9 mouse cellular contexts compared by ENCODE assay signal in the genomic region with DNA sequence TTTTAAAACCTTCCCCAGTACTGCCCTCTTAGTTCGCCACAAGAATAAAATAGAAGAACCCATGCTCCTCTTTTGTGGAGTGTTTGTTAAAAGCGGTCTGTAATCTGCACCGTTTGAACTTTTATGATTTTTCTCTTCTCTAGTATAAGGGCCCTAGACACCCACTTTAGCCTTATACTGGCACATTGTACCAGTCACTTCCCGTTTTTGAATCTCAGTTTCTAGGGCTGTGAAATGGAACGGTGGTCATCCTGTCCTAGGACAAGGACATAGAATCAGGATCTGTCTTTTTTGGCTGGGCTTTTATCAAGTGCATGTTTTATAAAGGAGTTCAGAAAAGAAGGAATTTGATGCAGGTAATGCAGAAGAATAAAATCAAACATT. TPM values are rescaled to one million over a fixed set of nuclear protein-coding genes. Genes with fewer than 3 reads are reported as not detected.
DNase-seq lines count a peak whose midpoint lies in the region; ATAC-seq and TF ChIP-seq lines count a peak whose summit lies in the region.
"Had no signal": no experiment of that assay in that cellular context is flagged by ENCODE, and none has a peak within 500 bp of the region (broad histone marks: within the 10 kb centered on the region; RNA-seq: fewer than 3 reads in every experiment).

No protein-coding gene starts in this region.

- DNase-seq in liver, adult 2 months (ENCODE audit: extremely low read depth, low read depth, low spot score), result no peak
- no peak for DNase-seq in liver
- DNase-seq in embryonic facial prominence, embryonic 14.5 days (ENCODE audit: low spot score), result no peak
- DNase-seq in intestine, embryonic 14.5 days (ENCODE audit: low spot score), result no peak
- no peak for DNase-seq in adrenal gland, postnatal 25 days
- no peak for DNase-seq in c-Kit-positive CD71-positive TER-119-positive erythroid progenitor cells, embryonic 14.5 days (ENCODE audit: low spot score)
- DNase-seq in cerebellum, adult 9-11 months, result no peak

- TF ChIP-seq POLR2A in liver, adult 2 months (IDR thresholded peaks at IDR 0.05; ENCODE audit: extremely low read depth, insufficient read depth, low read length), result no peak
- TF ChIP-seq POLR2A in myocyte (IDR thresholded peaks at IDR 0.05; ENCODE audit: insufficient read length, low read depth), result no peak

- TF ChIP-seq CTCF in liver, adult 2 months (IDR thresholded peaks at IDR 0.05; ENCODE audit: low read depth, low read length), result no peak

- peak overlapping the region; percentile 88 for H3ac ChIP-seq in myocyte (ENCODE audit: control insufficient read depth, insufficient read length)

- peak overlapping the region; percentile 61 for H3K4me2 ChIP-seq in embryonic facial prominence, embryonic 14.5 days (ENCODE audit: low read depth, low read length)
- peak overlapping the region; percentile 57 for H3K4me2 ChIP-seq in intestine, embryonic 14.5 days (ENCODE audit: low read length)
- H3K4me2 ChIP-seq in myocyte (ENCODE audit: low read depth), result peak overlapping the region; percentile 68

- peak overlapping the region; percentile 80 for H3K9ac ChIP-seq in liver, adult 2 months (ENCODE audit: low read depth, low read length)
- peak overlapping the region; percentile 71 for H3K9ac ChIP-seq in embryonic facial prominence, embryonic 14.5 days (ENCODE audit: low read depth, low read length)
- peak overlapping the region; percentile 61 for H3K9ac ChIP-seq in intestine, embryonic 14.5 days (ENCODE audit: low read length)

- peak overlapping the region; percentile 85 for H3K27ac ChIP-seq in liver, adult 2 months (replicated peaks; ENCODE audit: insufficient read depth, low read depth, low read length)
- peak overlapping the region; percentile 92 for H3K27ac ChIP-seq in embryonic facial prominence, embryonic 14.5 days (replicated peaks; ENCODE audit: low read depth, low read length)
- peak overlapping the region; percentile 94 for H3K27ac ChIP-seq in intestine, embryonic 14.5 days (ENCODE audit: low read depth)

- ATAC-seq in embryonic facial prominence, embryonic 14.5 days (ENCODE audit: low read depth), result no peak
- ATAC-seq in intestine, embryonic 14.5 days (replicated peaks; ENCODE audit: low FRiP score, low TSS enrichment, low read depth), result no peak

- WGBS in liver, adult 2 months, result 2% methylated on average over 5 of the region's 5 CpGs
- 14% methylated on average over 5 of the region's 5 CpGs for WGBS in embryonic facial prominence, embryonic 14.5 days
- 15% methylated on average over 5 of the region's 5 CpGs for WGBS in intestine, embryonic 14.5 days

- peaks cover 12% of the 10 kb centered on the region for H3K79me2 ChIP-seq in liver, adult 2 months (ENCODE audit: control insufficient read depth, insufficient read depth, low read length)
- peaks cover 14% of the 10 kb centered on the region for H3K79me2 ChIP-seq in myocyte (ENCODE audit: control insufficient read depth, insufficient read depth)

- peaks cover 31% of the 10 kb centered on the region for H3K4me1 ChIP-seq in liver, adult 2 months (ENCODE audit: control insufficient read depth, insufficient read depth, low read length)
- peaks cover 12% of the 10 kb centered on the region; the same call in 1 of the 2 replicates for H3K4me1 ChIP-seq in embryonic facial prominence, embryonic 14.5 days (ENCODE audit: control insufficient read depth, insufficient read depth, low read length)
- H3K4me1 ChIP-seq in intestine, embryonic 14.5 days (replicated peaks; ENCODE audit: control insufficient read depth, insufficient read depth, low read length), result peaks cover 26% of the 10 kb centered on the region

- peaks cover 10% of the 10 kb centered on the region; the same call in 1 of the 2 replicates for H3K36me3 ChIP-seq in liver, adult 2 months (ENCODE audit: control insufficient read depth, insufficient read depth, low read length)
- peaks cover 16% of the 10 kb centered on the region for H3K36me3 ChIP-seq in embryonic facial prominence, embryonic 14.5 days (ENCODE audit: control insufficient read depth, insufficient read depth, low read length)
- peaks cover 14% of the 10 kb centered on the region for H3K36me3 ChIP-seq in intestine, embryonic 14.5 days (ENCODE audit: control insufficient read depth, insufficient read depth, low read length)
- H3K36me3 ChIP-seq in myocyte (ENCODE audit: control insufficient read depth, insufficient read depth), result no peaks in the 10 kb centered on the region

- peak overlapping the region; percentile 96 for H3K4me3 ChIP-seq in liver, adult 2 months (ENCODE audit: insufficient read depth, low read depth, low read length)
- peak overlapping the region; percentile 63 for H3K4me3 ChIP-seq in embryonic facial prominence, embryonic 14.5 days (ENCODE audit: low read depth, low read length)
- H3K4me3 ChIP-seq in intestine, embryonic 14.5 days (ENCODE audit: low read depth, low read length), result peak overlapping the region; percentile 62
- H3K4me3 ChIP-seq in myocyte, result peak overlapping the region; percentile 46

- H3K9me3 ChIP-seq in embryonic facial prominence, embryonic 14.5 days (ENCODE audit: control insufficient read depth, low read length), result no peaks in the 10 kb centered on the region
- H3K9me3 ChIP-seq in intestine, embryonic 14.5 days (ENCODE audit: control insufficient read depth, low read length), result no peaks in the 10 kb centered on the region

- no peaks in the 10 kb centered on the region for H3K27me3 ChIP-seq in liver, adult 2 months (ENCODE audit: control insufficient read depth, insufficient read depth, low read length)
- no peaks in the 10 kb centered on the region for H3K27me3 ChIP-seq in embryonic facial prominence, embryonic 14.5 days (replicated peaks; ENCODE audit: control insufficient read depth, insufficient read depth, low read length)
- H3K27me3 ChIP-seq in intestine, embryonic 14.5 days (replicated peaks; ENCODE audit: control insufficient read depth, insufficient read depth, low read length), result no peaks in the 10 kb centered on the region
- H3K27me3 ChIP-seq in myocyte (ENCODE audit: control insufficient read depth, insufficient read depth, insufficient read length), result no peaks in the 10 kb centered on the region

TF ChIP-seq in myocyte, 11 proteins besides CTCF, POLR2A, EP300 and RAD21:
- TF ChIP-seq MYOG (IDR thresholded peaks at IDR 0.05; ENCODE audit: control insufficient read depth in 1 of 3, insufficient read depth in 1 of 3, insufficient read length in 2 of 3, low read depth in 2 of 3) (no peak), USF1 (IDR thresholded peaks at IDR 0.05; ENCODE audit: low read depth) (no peak), REST (IDR thresholded peaks at IDR 0.05; ENCODE audit: insufficient read depth, insufficient read length) (no peak), MAX (IDR thresholded peaks at IDR 0.05; ENCODE audit: low read depth) (no peak), POLR2AphosphoS2 (IDR thresholded peaks at IDR 0.05; ENCODE audit: insufficient read length, low read depth) (no peak), E2F4 (IDR thresholded peaks at IDR 0.05; ENCODE audit: insufficient read depth) (no peak), SRF (IDR thresholded peaks at IDR 0.05; ENCODE audit: control insufficient read depth, insufficient read length, low read depth) (no peak), MYOD1 (IDR thresholded peaks at IDR 0.05; ENCODE audit: control insufficient read depth in 1 of 3, insufficient read length in 2 of 3, low read depth in 2 of 3) (no peak), TCF3 (IDR thresholded peaks at IDR 0.05; ENCODE audit: insufficient read length, low read depth) (no peak), CEBPB (IDR thresholded peaks at IDR 0.05; ENCODE audit: insufficient read depth, poor library complexity, severe bottlenecking) (no peak), TCF12 (IDR thresholded peaks at IDR 0.05; ENCODE audit: insufficient read depth, poor library complexity, severe bottlenecking) (no peak)

RNA-seq across cellular contexts. Expression of a gene that starts 0.7 kb away (rescaled TPM):
- 8.4 and 10.5 TPM in 2 replicates for total RNA-seq in liver, adult 2 months (2014; rRNA removed)
- polyA plus RNA-seq in liver, adult 2 months (2012; rRNA removed), result 10.9 and 13.3 TPM in 2 replicates
- polyA plus RNA-seq in embryonic facial prominence, embryonic 14.5 days (2014; fragmentation: Nextera tagmentation; extraction: Ambion mirVana), result 10.3 and 14.2 TPM in 2 replicates
- polyA plus RNA-seq in intestine, embryonic 14.5 days (2014; fragmentation: Nextera tagmentation; extraction: Ambion mirVana), result 19.3 and 20.0 TPM in 2 replicates
- polyA plus RNA-seq in myocyte (2012; fragmentation: generic; extraction: Trizol), result 15.2 TPM
- 21.3 and 32.3 TPM in 2 replicates for total RNA-seq in adrenal gland, postnatal 25 days (2021)

RNA-seq across cellular contexts. Expression of a gene that starts 3.4 kb away (rescaled TPM):
- 3.8 and 5.4 TPM in 2 replicates for total RNA-seq in liver, adult 2 months (2014; rRNA removed)
- 5.5 and 5.6 TPM in 2 replicates for polyA plus RNA-seq in liver, adult 2 months (2012; rRNA removed)
- polyA plus RNA-seq in embryonic facial prominence, embryonic 14.5 days (2014; fragmentation: Nextera tagmentation; extraction: Ambion mirVana), result 3.1 and 4.0 TPM in 2 replicates
- 4.4 and 4.5 TPM in 2 replicates for polyA plus RNA-seq in intestine, embryonic 14.5 days (2014; fragmentation: Nextera tagmentation; extraction: Ambion mirVana)
- 9.5 TPM for polyA plus RNA-seq in myocyte (2012; fragmentation: generic; extraction: Trizol)
- total RNA-seq in adrenal gland, postnatal 25 days (2021), result 25.3 and 32.2 TPM in 2 replicates

RNA-seq across cellular contexts. Expression of a gene that starts 31.8 kb away (rescaled TPM):
- total RNA-seq in liver, adult 2 months (2014; rRNA removed), result 80.9 and 238 TPM in 2 replicates
- 3.6 and 4.8 TPM in 2 replicates for polyA plus RNA-seq in liver, adult 2 months (2012; rRNA removed)
- polyA plus RNA-seq in embryonic facial prominence, embryonic 14.5 days (2014; fragmentation: Nextera tagmentation; extraction: Ambion mirVana), result not detected in 2 replicates
- polyA plus RNA-seq in intestine, embryonic 14.5 days (2014; fragmentation: Nextera tagmentation; extraction: Ambion mirVana), result 6.9 TPM in 1 of 2 replicates, not detected in the other
- not detected for polyA plus RNA-seq in myocyte (2012; fragmentation: generic; extraction: Trizol)
- 0.52 TPM in 1 of 2 replicates, not detected in the other for total RNA-seq in adrenal gland, postnatal 25 days (2021)

RNA-seq across cellular contexts. Expression of a gene that starts 47.7 kb away (rescaled TPM):
- 164 and 180 TPM in 2 replicates for total RNA-seq in liver, adult 2 months (2014; rRNA removed)
- 453 and 487 TPM in 2 replicates for polyA plus RNA-seq in liver, adult 2 months (2012; rRNA removed)
- 0.13 and 0.29 TPM in 2 replicates for polyA plus RNA-seq in embryonic facial prominence, embryonic 14.5 days (2014; fragmentation: Nextera tagmentation; extraction: Ambion mirVana)
- 10.1 and 12.7 TPM in 2 replicates for polyA plus RNA-seq in intestine, embryonic 14.5 days (2014; fragmentation: Nextera tagmentation; extraction: Ambion mirVana)
- polyA plus RNA-seq in myocyte (2012; fragmentation: generic; extraction: Trizol), result 0.72 TPM
- 45.1 and 50.4 TPM in 2 replicates for total RNA-seq in adrenal gland, postnatal 25 days (2021)

RNA-seq across cellular contexts. Expression of a gene that starts 52.0 kb away (rescaled TPM):
- 0.34 and 0.83 TPM in 2 replicates for total RNA-seq in liver, adult 2 months (2014; rRNA removed)
- 0.24 TPM in 1 of 2 replicates, not detected in the other for polyA plus RNA-seq in liver, adult 2 months (2012; rRNA removed)
- not detected in 2 replicates for polyA plus RNA-seq in embryonic facial prominence, embryonic 14.5 days (2014; fragmentation: Nextera tagmentation; extraction: Ambion mirVana)
- not detected in 2 replicates for polyA plus RNA-seq in intestine, embryonic 14.5 days (2014; fragmentation: Nextera tagmentation; extraction: Ambion mirVana)
- not detected for polyA plus RNA-seq in myocyte (2012; fragmentation: generic; extraction: Trizol)
- not detected in 2 replicates for total RNA-seq in adrenal gland, postnatal 25 days (2021)
- polyA plus RNA-seq: brain, embryonic 14.5 days had no signal

Comparison
In these comparisons a context has a peak if more than half of its experiments do, and no peak if none do; other contexts are left out.
1. H3K4me3 ChIP-seq: peak in every context shown above with its lines; median percentile 96 in liver, adult 2 months; 63 in embryonic facial prominence, embryonic 14.5 days; 62 in intestine, embryonic 14.5 days; 46 in myocyte.